Mouse (Mus musculus): ENCODE measurements around the gene Gm4707. TPM values are rescaled to one million over a fixed set of nuclear protein-coding genes. Genes with fewer than 3 reads are reported as not detected.

The Gm4707 gene
- polyA plus RNA-seq, 1 experiment, result 5.2 TPM

DNA sequence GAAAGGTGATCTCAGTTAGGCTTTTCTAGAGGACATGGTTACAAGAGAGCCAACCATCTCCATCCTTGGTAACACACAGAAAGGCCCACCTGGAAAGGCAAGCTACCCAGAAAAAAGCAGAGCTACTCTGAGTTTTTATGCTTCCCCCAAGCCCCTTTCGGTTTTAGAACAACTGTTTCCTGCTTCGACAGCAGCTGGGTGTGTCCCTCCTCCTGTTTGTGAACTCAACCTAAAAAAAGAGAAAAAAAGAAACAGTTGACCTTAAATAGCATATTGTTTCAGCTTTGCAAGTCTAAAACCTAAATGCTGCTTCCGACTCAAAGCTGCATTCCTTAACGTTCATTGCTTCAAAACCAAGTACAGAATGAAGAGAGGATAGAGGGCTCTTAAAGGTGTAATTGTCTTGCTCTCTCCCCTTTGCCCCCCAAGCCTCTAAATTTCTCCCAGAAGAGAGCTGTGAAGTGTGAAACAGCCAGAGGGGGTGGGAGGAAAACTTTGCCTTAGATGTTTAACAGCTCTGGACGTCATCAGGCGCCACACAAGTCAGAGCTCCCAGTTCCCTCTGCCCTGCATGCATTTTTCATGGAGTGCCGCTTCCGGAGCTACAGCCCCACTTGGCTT lies 26.6 kb upstream of the Gm4707 start:
- no peaks in the 10 kb centered on the region for H3K9me3 ChIP-seq (replicated peaks; ENCODE audit: control insufficient read depth, insufficient read depth, low read length, poor library complexity, severe bottlenecking)
- 0 out of 2 replicates have a peak overlapping the region, but pooled peaks have one; percentile 6 for H3K27ac ChIP-seq (ENCODE audit: insufficient read depth, low read length)
- H3K4me3 ChIP-seq (ENCODE audit: low read depth, low read length), result no peak overlapping the region
- H3K27me3 ChIP-seq (ENCODE audit: control insufficient read depth, insufficient read depth, low read length, poor library complexity, severe bottlenecking), result no peaks in the 10 kb centered on the region
- no peak overlapping the region for H3K9ac ChIP-seq (ENCODE audit: low read depth, poor library complexity, severe bottlenecking)
- no peaks in the 10 kb centered on the region for H3K36me3 ChIP-seq (ENCODE audit: control insufficient read depth, insufficient read depth, low read length, poor library complexity, severe bottlenecking)
- no peak for TF ChIP-seq POLR2A (IDR thresholded peaks at IDR 0.05; ENCODE audit: insufficient read depth, low read length)
- no peak for TF ChIP-seq EP300 (IDR thresholded peaks at IDR 0.05; ENCODE audit: insufficient read depth, low read depth, low read length)
- TF ChIP-seq CTCF (IDR thresholded peaks at IDR 0.05; ENCODE audit: low read depth, low read length), result no peak
- H3K4me1 ChIP-seq (ENCODE audit: control insufficient read depth, insufficient read depth, low read length), result no peaks in the 10 kb centered on the region

DNA sequence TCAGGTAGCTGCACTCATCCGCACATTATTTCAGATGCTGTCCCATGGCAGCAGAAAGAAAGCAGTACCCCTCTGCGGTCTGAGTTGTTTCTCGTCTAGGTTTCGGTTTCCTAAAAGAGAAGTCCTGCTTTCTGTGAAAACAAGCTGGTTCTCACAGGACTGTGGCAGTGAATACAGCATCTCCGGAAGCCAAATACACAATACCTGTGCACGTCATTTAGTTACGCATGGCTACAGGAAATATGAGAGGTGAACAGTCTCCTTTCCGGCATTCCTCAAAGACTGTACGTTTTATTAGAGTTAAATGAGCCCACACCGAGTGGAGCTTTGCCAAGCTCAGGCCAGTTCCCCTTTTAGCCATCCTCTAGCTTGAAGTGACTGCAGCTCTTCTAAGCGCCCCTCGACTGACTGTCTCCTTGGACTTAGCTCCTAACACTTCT lies 26.1 kb upstream of the Gm4707 start:
- no peak overlapping the region for H3K4me3 ChIP-seq (ENCODE audit: low read depth, low read length)
- H3K36me3 ChIP-seq (ENCODE audit: control insufficient read depth, insufficient read depth, low read length, poor library complexity, severe bottlenecking), result no peaks in the 10 kb centered on the region
- no peak overlapping the region for H3K27ac ChIP-seq (ENCODE audit: insufficient read depth, low read length)
- H3K27me3 ChIP-seq (ENCODE audit: control insufficient read depth, insufficient read depth, low read length, poor library complexity, severe bottlenecking), result no peaks in the 10 kb centered on the region
- H3K9me3 ChIP-seq (replicated peaks; ENCODE audit: control insufficient read depth, insufficient read depth, low read length, poor library complexity, severe bottlenecking), result no peaks in the 10 kb centered on the region
- TF ChIP-seq POLR2A (IDR thresholded peaks at IDR 0.05; ENCODE audit: insufficient read depth, low read length), result no peak
- TF ChIP-seq CTCF (IDR thresholded peaks at IDR 0.05; ENCODE audit: low read depth, low read length), result no peak
- no peak for TF ChIP-seq EP300 (IDR thresholded peaks at IDR 0.05; ENCODE audit: insufficient read depth, low read depth, low read length)
- no peaks in the 10 kb centered on the region for H3K4me1 ChIP-seq (ENCODE audit: control insufficient read depth, insufficient read depth, low read length)
- H3K9ac ChIP-seq (ENCODE audit: low read depth, poor library complexity, severe bottlenecking), result no peak overlapping the region

- H3K9ac ChIP-seq (ENCODE audit: low read depth, poor library complexity, severe bottlenecking), result no peak overlapping the region
- H3K9me3 ChIP-seq (replicated peaks; ENCODE audit: control insufficient read depth, insufficient read depth, low read length, poor library complexity, severe bottlenecking), result no peaks in the 10 kb centered on the region
- no peak overlapping the region for H3K27ac ChIP-seq (ENCODE audit: insufficient read depth, low read length)
- TF ChIP-seq POLR2A (IDR thresholded peaks at IDR 0.05; ENCODE audit: insufficient read depth, low read length) (no peak), CTCF (IDR thresholded peaks at IDR 0.05; ENCODE audit: low read depth, low read length) (no peak), EP300 (IDR thresholded peaks at IDR 0.05; ENCODE audit: insufficient read depth, low read depth, low read length) (no peak)
- H3K36me3 ChIP-seq (ENCODE audit: control insufficient read depth, insufficient read depth, low read length, poor library complexity, severe bottlenecking), result no peaks in the 10 kb centered on the region
- no peak overlapping the region for H3K4me3 ChIP-seq (ENCODE audit: low read depth, low read length)
- H3K4me1 ChIP-seq (ENCODE audit: control insufficient read depth, insufficient read depth, low read length), result no peaks in the 10 kb centered on the region
- no peaks in the 10 kb centered on the region for H3K27me3 ChIP-seq (ENCODE audit: control insufficient read depth, insufficient read depth, low read length, poor library complexity, severe bottlenecking)
Measured at GRCm38 (mm10) chr17:71484711-71485110, 25.0 kb upstream of the Gm4707 start.

GRCm38 (mm10) chr17:71483418-71484060 lies 23.8 kb upstream of the Gm4707 start:
- Histone ChIP-seq H3K27me3 (ENCODE audit: control insufficient read depth, insufficient read depth, low read length, poor library complexity, severe bottlenecking) (no peaks in the 10 kb centered on the region), H3K4me1 (ENCODE audit: control insufficient read depth, insufficient read depth, low read length) (no peaks in the 10 kb centered on the region), H3K9ac (ENCODE audit: low read depth, poor library complexity, severe bottlenecking) (no peak overlapping the region), H3K4me3 (ENCODE audit: low read depth, low read length) (no peak overlapping the region), H3K36me3 (ENCODE audit: control insufficient read depth, insufficient read depth, low read length, poor library complexity, severe bottlenecking) (no peaks in the 10 kb centered on the region), H3K9me3 (replicated peaks; ENCODE audit: control insufficient read depth, insufficient read depth, low read length, poor library complexity, severe bottlenecking) (no peaks in the 10 kb centered on the region), H3K27ac (ENCODE audit: insufficient read depth, low read length) (no peak overlapping the region)
- TF ChIP-seq EP300 (IDR thresholded peaks at IDR 0.05; ENCODE audit: insufficient read depth, low read depth, low read length) (no peak), POLR2A (IDR thresholded peaks at IDR 0.05; ENCODE audit: insufficient read depth, low read length) (no peak), CTCF (IDR thresholded peaks at IDR 0.05; ENCODE audit: low read depth, low read length) (no peak)

DNA sequence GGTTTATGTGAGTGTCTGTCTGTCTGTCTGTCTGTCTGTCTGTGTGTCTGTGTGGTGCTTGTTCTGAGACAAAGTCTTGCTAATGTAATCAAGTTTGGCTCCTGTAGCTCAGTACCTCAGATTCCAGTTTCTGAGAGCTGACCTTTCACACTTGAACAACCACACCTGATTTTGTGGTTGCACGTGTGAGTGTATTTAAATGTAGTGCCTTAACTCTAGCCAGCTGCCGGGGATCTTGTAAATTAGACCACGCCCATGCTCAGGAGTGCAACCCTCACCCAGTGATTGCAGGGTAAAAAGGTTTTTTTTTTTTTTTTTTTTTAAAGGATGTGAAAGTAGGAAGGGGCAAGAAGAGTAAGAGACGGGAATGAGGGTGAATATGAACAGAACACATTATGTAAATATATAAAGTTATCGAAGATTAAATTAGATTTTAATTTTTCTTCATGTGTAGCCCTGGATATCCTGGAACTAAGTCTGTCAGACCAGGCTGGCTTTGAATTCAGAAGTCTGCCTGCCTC lies 19.7 kb upstream of the Gm4707 start:
- Histone ChIP-seq H3K9ac (ENCODE audit: low read depth, poor library complexity, severe bottlenecking) (no peak overlapping the region), H3K27me3 (ENCODE audit: control insufficient read depth, insufficient read depth, low read length, poor library complexity, severe bottlenecking) (no peaks in the 10 kb centered on the region), H3K4me1 (ENCODE audit: control insufficient read depth, insufficient read depth, low read length) (no peaks in the 10 kb centered on the region), H3K27ac (ENCODE audit: insufficient read depth, low read length) (peak overlapping the region; percentile 80), H3K36me3 (ENCODE audit: control insufficient read depth, insufficient read depth, low read length, poor library complexity, severe bottlenecking) (no peaks in the 10 kb centered on the region), H3K9me3 (replicated peaks; ENCODE audit: control insufficient read depth, insufficient read depth, low read length, poor library complexity, severe bottlenecking) (no peaks in the 10 kb centered on the region), H3K4me3 (ENCODE audit: low read depth, low read length) (no peak overlapping the region)
- TF ChIP-seq POLR2A (IDR thresholded peaks at IDR 0.05; ENCODE audit: insufficient read depth, low read length) (no peak), EP300 (IDR thresholded peaks at IDR 0.05; ENCODE audit: insufficient read depth, low read depth, low read length) (no peak), CTCF (IDR thresholded peaks at IDR 0.05; ENCODE audit: low read depth, low read length) (no peak)

- H3K9me3 ChIP-seq (replicated peaks; ENCODE audit: control insufficient read depth, insufficient read depth, low read length, poor library complexity, severe bottlenecking), result no peaks in the 10 kb centered on the region
Measured at GRCm38 (mm10) chr17:71477481-71477880, 17.8 kb upstream of the Gm4707 start.

More at GRCm38 (mm10) chr17:71477481-71477880, 17.8 kb upstream of the Gm4707 start:
- Histone ChIP-seq H3K27me3 (ENCODE audit: control insufficient read depth, insufficient read depth, low read length, poor library complexity, severe bottlenecking) (no peaks in the 10 kb centered on the region), H3K36me3 (ENCODE audit: control insufficient read depth, insufficient read depth, low read length, poor library complexity, severe bottlenecking) (no peaks in the 10 kb centered on the region), H3K9ac (ENCODE audit: low read depth, poor library complexity, severe bottlenecking) (no peak overlapping the region), H3K4me3 (ENCODE audit: low read depth, low read length) (no peak overlapping the region), H3K4me1 (ENCODE audit: control insufficient read depth, insufficient read depth, low read length) (no peaks in the 10 kb centered on the region), H3K27ac (ENCODE audit: insufficient read depth, low read length) (no peak overlapping the region)
- TF ChIP-seq CTCF (IDR thresholded peaks at IDR 0.05; ENCODE audit: low read depth, low read length) (no peak), POLR2A (IDR thresholded peaks at IDR 0.05; ENCODE audit: insufficient read depth, low read length) (no peak), EP300 (IDR thresholded peaks at IDR 0.05; ENCODE audit: insufficient read depth, low read depth, low read length) (no peak)
